Mouse (Mus musculus) lung, postnatal 0 days (tissue): ENCODE data around the gene Hspg2.

Experiments used
- CTCF ChIP-seq: IDR thresholded peaks from 2 replicates; pipeline ENCODE4 v1.5.1; 2016; ENCODE audit warnings: antibody characterized with exemption, mild to moderate bottlenecking
- EP300 ChIP-seq: IDR thresholded peaks from 2 replicates; pipeline ENCODE4 v1.6.1; 2016; ENCODE audit warnings: antibody characterized with exemption, mild to moderate bottlenecking, control low read depth

DNA sequence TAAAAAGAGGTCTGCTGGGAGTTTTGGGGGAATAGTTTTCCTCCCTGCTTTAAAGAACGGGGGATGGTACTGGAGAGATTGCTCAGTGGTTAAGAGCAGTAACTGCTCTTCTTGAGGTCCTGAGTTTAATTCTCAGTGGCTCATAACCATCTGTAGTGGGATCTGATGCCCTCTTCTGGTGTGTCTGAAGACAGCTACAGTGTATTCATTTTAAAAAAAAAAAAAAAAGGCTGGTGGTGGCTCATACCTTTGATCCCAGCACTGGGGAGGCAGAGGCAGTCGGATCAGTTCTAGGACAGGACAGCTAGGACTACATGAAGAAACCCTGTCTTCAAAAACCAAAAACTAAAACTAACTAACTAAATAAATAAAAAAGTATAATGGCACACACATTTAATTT, 111.7 kb downstream of the Hspg2 start:
- TF ChIP-seq CTCF: no peak
- no peak for TF ChIP-seq EP300
